Mouse (Mus musculus) myocyte (in vitro differentiated cells): ENCODE measurements around the gene Tekt1.

Experiments
- E2F4 ChIP-seq: IDR thresholded peaks from one replicate; pipeline ENCODE4 v1.6.1; 2011; ENCODE audit warnings: mild to moderate bottlenecking, control low read depth, moderate library complexity; ENCODE audit not compliant: insufficient read depth
- MAX ChIP-seq: IDR thresholded peaks from one replicate; pipeline ENCODE4 v1.6.1; 2011; ENCODE audit warnings: low read depth, mild to moderate bottlenecking, control low read depth
- MYOG ChIP-seq, 3 experiments: IDR thresholded peaks; one replicate each; pipeline ENCODE4 v1.6.1; 2011; ENCODE audit warnings: control low read depth in 2 of 3, low read depth in 2 of 3, mild to moderate bottlenecking in 2 of 3; ENCODE audit not compliant: insufficient read length in 2 of 3, control insufficient read depth in 1 of 3, insufficient read depth in 1 of 3
- POLR2A ChIP-seq: IDR thresholded peaks from one replicate; pipeline ENCODE4 v1.6.1; 2011; ENCODE audit warnings: low read depth, mild to moderate bottlenecking, control low read depth, moderate library complexity; ENCODE audit not compliant: insufficient read length
- POLR2AphosphoS2 ChIP-seq: IDR thresholded peaks from one replicate; pipeline ENCODE4 v1.6.1; 2011; ENCODE audit warnings: low read depth, control low read depth; ENCODE audit not compliant: insufficient read length
- TCF12 ChIP-seq: IDR thresholded peaks from one replicate; pipeline ENCODE4 v1.6.1; 2011; ENCODE audit warnings: mild to moderate bottlenecking, control low read depth; ENCODE audit not compliant: poor library complexity, insufficient read depth, severe bottlenecking

DNA sequence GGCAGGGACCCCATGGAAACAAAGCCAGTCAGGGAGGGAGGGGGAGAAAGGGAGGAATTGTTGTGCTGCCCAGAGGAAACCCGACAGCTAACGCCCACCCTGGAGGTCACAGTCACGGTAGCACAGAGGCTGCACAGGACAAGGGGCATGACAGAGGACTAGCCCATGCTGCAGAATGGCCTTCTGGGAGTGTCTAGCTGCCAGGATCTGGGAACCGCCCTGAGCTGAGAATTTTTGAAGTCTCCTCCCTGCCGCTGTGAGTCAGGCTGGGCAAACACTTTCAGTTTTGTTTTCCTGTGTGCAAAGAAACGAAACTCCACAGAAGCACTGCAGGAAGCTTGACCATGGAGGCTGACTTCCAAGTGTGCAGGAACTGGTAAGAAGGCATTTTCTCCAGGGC, 60.9 kb downstream of the Tekt1 start, which contains the start of gene Xaf1:
- TF ChIP-seq MAX (no peak), MYOG (IDR thresholded peaks at IDR 0.05; ENCODE audit: control insufficient read depth in 1 of 3, insufficient read depth in 1 of 3, insufficient read length in 2 of 3, low read depth in 2 of 3) (no peak), POLR2A (peak; percentile 54), POLR2AphosphoS2 (no peak), E2F4 (no peak), TCF12 (no peak)
